Mouse (Mus musculus): Measurements from ENCODE around the gene Pi4k2a.

Gene Pi4k2a

GRCm38 (mm10) chr19:42164188-42164587, 73.9 kb downstream of the Pi4k2a start:
- no peak for DNase-seq (ENCODE audit: low read depth)

GRCm38 (mm10) chr19:42166130-42166529, 75.9 kb downstream of the Pi4k2a start:
- peak; percentile 81 for DNase-seq (ENCODE audit: low read depth)

- no peak for DNase-seq (ENCODE audit: low read depth)
These were observed 76.5 kb downstream of the Pi4k2a start for GRCm38 (mm10) chr19:42166766-42167165.

GRCm38 (mm10) chr19:42167489-42167888, 77.2 kb downstream of the Pi4k2a start:
- no peak for DNase-seq (ENCODE audit: low read depth)

GRCm38 (mm10) chr19:42169322-42169975, 79.2 kb downstream of the Pi4k2a start:
- no peak for DNase-seq (ENCODE audit: low read depth)

- peak; percentile 90 for DNase-seq (ENCODE audit: low read depth)
These were observed 80.0 kb downstream of the Pi4k2a start for GRCm38 (mm10) chr19:42170025-42170969.
